Mouse (Mus musculus): ENCODE measurements around the gene Cpd.

DNA sequence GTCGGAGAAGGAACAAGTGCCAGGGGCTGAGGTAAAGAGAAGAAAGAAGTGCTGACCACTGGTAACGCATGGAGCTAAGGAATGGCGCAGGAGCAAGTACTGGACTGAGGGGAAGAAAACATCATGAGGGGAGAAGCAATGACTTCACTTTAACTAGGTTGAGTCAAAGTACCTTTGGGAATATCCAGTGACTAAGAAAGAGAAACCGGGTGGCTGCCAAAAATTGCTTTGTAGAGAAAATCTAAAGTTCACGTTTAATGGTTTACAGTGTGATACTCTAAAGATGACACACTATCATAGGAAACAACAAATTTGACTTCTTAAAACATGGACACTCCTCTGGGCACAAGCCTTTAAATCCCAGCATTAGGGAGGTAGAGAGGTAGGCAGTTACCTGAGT lies 27.0 kb upstream of the Cpd start:
- no peak for TF ChIP-seq POLR2A (IDR thresholded peaks at IDR 0.05; ENCODE audit: borderline replicate concordance, low read depth, low read length)
- no peak for TF ChIP-seq CTCF (IDR thresholded peaks at IDR 0.05; ENCODE audit: low read depth, low read length)

Measured in bone marrow macrophage, adult 2 months (primary cell).